Mouse (Mus musculus): ENCODE data around the gene Plxnb1. TPM values are rescaled to one million over a fixed set of nuclear protein-coding genes. Genes with fewer than 3 reads are reported as not detected.

Gene Plxnb1
- polyA plus RNA-seq, 1 experiment from 2014 or later, result 15.8 TPM

- Histone ChIP-seq H3K4me3 (ENCODE audit: low read depth, low read length) (no peak overlapping the region), H3K9me3 (ENCODE audit: control insufficient read depth, low read depth, low read length) (no peaks in the 10 kb centered on the region), H3K27ac (ENCODE audit: low read length) (no peak overlapping the region), H3K4me1 (ENCODE audit: control insufficient read depth, insufficient read depth, low read length) (peaks cover 7% of the 10 kb centered on the region; the same call in 1 of the 2 replicates), H3K4me2 (replicated peaks; ENCODE audit: low read depth, low read length) (no peak overlapping the region), H3K27me3 (ENCODE audit: control insufficient read depth, insufficient read depth, low read length) (no peaks in the 10 kb centered on the region), H3K9ac (replicated peaks; ENCODE audit: low read depth, low read length) (no peak overlapping the region), H3K36me3 (ENCODE audit: control insufficient read depth, insufficient read depth, low read length) (peaks cover 7% of the 10 kb centered on the region)
- no peak for ATAC-seq (ENCODE audit: insufficient number of reproducible peaks, insufficient read depth, low FRiP score, low read depth)
- 91% methylated on average over 9 of the region's 9 CpGs for WGBS
Measured at GRCm38 (mm10) chr9:109052490-109053260, 42.5 kb upstream of the Plxnb1 start.

- H3K36me3 ChIP-seq (ENCODE audit: control insufficient read depth, insufficient read depth, low read length), result peaks cover 14% of the 10 kb centered on the region
- H3K9ac ChIP-seq (replicated peaks; ENCODE audit: low read depth, low read length), result no peak overlapping the region
- 84% methylated on average over 3 of the region's 3 CpGs for WGBS
- no peak overlapping the region for H3K4me2 ChIP-seq (replicated peaks; ENCODE audit: low read depth, low read length)
- H3K27me3 ChIP-seq (ENCODE audit: control insufficient read depth, insufficient read depth, low read length), result no peaks in the 10 kb centered on the region
- H3K27ac ChIP-seq (ENCODE audit: low read length), result no peak overlapping the region
- H3K4me3 ChIP-seq (ENCODE audit: low read depth, low read length), result no peak overlapping the region
- peaks cover 7% of the 10 kb centered on the region; the same call in 1 of the 2 replicates for H3K4me1 ChIP-seq (ENCODE audit: control insufficient read depth, insufficient read depth, low read length)
- no peak for ATAC-seq (ENCODE audit: insufficient number of reproducible peaks, insufficient read depth, low FRiP score, low read depth)
- no peaks in the 10 kb centered on the region for H3K9me3 ChIP-seq (ENCODE audit: control insufficient read depth, low read depth, low read length)
Measured at GRCm38 (mm10) chr9:109053366-109053765, 41.8 kb upstream of the Plxnb1 start.

DNA sequence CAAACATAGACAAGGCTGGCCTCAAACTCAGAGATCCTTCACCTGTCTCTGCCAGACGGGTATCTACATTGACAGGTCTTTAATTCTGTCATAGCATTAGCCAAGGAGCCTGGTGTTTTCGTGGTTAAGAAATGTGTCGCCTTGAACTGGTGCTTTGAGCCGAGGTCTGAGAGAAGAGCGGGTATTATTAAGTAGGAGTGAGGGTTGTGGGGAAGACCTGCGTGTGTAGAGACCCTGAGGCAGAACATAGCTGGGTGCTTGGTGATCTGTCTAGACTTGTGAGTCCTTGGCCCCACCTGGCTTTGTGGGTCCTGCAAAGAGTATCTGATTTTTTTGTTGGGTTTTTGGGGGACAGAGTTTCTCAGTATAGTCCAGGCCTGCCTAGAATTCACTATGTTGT is 41.3 kb upstream of the Plxnb1 start:
- Histone ChIP-seq H3K27me3 (ENCODE audit: control insufficient read depth, insufficient read depth, low read length) (no peaks in the 10 kb centered on the region), H3K36me3 (ENCODE audit: control insufficient read depth, insufficient read depth, low read length) (peaks cover 17% of the 10 kb centered on the region), H3K9ac (replicated peaks; ENCODE audit: low read depth, low read length) (no peak overlapping the region), H3K27ac (ENCODE audit: low read length) (no peak overlapping the region; the same call in 1 of the 2 replicates), H3K4me1 (ENCODE audit: control insufficient read depth, insufficient read depth, low read length) (peaks cover 8% of the 10 kb centered on the region; the same call in 1 of the 2 replicates), H3K9me3 (ENCODE audit: control insufficient read depth, low read depth, low read length) (no peaks in the 10 kb centered on the region), H3K4me3 (ENCODE audit: low read depth, low read length) (no peak overlapping the region), H3K4me2 (replicated peaks; ENCODE audit: low read depth, low read length) (no peak overlapping the region)
- no peak for ATAC-seq (ENCODE audit: insufficient number of reproducible peaks, insufficient read depth, low FRiP score, low read depth)
- whole genome bisulfite sequencing, result 66% methylated on average over 6 of the region's 6 CpGs

- 6% methylated on average over 7 of the region's 7 CpGs for WGBS
Measured at GRCm38 (mm10) chr9:109054712-109055111, 40.5 kb upstream of the Plxnb1 start.

DNA sequence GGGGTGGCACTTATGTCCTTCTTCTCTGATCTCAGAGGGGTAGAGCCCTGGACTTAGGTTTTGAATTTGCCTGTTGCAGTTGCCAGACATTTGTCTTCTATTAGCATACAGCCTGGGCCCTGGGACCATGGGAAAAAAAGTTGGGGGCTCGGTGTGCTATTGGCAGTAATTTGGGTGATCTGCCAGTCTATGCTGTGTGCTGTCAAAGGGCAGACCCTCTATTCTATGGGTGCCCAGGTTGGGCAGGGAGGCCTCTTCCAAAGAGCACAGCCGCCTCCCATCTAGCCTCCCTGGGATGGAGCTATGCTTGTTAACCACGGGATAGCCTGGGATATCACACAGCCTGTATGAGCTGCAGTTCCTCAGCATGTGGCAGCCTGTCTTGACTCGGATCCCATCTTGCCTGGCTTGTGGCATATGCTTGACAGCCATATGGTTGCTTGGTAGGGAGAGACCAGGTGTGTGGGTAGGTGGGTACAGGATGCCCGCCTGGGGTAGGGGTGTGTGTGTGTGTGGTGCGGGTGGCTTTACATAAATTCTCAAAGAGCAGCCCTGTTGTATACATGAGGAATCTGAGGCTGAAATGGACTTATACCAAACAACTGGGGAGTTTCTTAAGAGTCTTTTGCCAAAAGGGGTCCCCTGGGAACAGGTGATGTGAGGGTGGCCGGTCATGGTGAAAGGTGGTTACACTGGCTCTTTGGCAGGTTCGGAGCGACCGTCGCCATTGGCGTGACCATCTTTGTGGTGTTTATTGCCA is 39.7 kb upstream of the Plxnb1 start:
- H3K4me1 ChIP-seq (ENCODE audit: control insufficient read depth, insufficient read depth, low read length), result peaks cover 10% of the 10 kb centered on the region; the same call in 1 of the 2 replicates
- WGBS, result 91% methylated on average over 12 of the region's 12 CpGs
- peak overlapping the region; percentile 40 for H3K4me2 ChIP-seq (replicated peaks; ENCODE audit: low read depth, low read length)
- no peak overlapping the region; the same call in 1 of the 2 replicates for H3K9ac ChIP-seq (replicated peaks; ENCODE audit: low read depth, low read length)
- no peak for ATAC-seq (ENCODE audit: insufficient number of reproducible peaks, insufficient read depth, low FRiP score, low read depth)
- peak overlapping the region; percentile 75; the same call in 1 of the 2 replicates for H3K27ac ChIP-seq (ENCODE audit: low read length)
- peaks cover 18% of the 10 kb centered on the region for H3K36me3 ChIP-seq (ENCODE audit: control insufficient read depth, insufficient read depth, low read length)
- H3K9me3 ChIP-seq (ENCODE audit: control insufficient read depth, low read depth, low read length), result no peaks in the 10 kb centered on the region
- H3K4me3 ChIP-seq (ENCODE audit: low read depth, low read length), result peak overlapping the region; percentile 22
- H3K27me3 ChIP-seq (ENCODE audit: control insufficient read depth, insufficient read depth, low read length), result no peaks in the 10 kb centered on the region

More at GRCm38 (mm10) chr9:109054712-109055111, 40.5 kb upstream of the Plxnb1 start:
- H3K4me2 ChIP-seq (replicated peaks; ENCODE audit: low read depth, low read length), result peak overlapping the region; percentile 40
- peaks cover 10% of the 10 kb centered on the region; the same call in 1 of the 2 replicates for H3K4me1 ChIP-seq (ENCODE audit: control insufficient read depth, insufficient read depth, low read length)
- peak overlapping the region; percentile 75; the same call in 1 of the 2 replicates for H3K27ac ChIP-seq (ENCODE audit: low read length)
- ATAC-seq (ENCODE audit: insufficient number of reproducible peaks, insufficient read depth, low FRiP score, low read depth), result peak; percentile 83
- H3K4me3 ChIP-seq (ENCODE audit: low read depth, low read length), result peak overlapping the region; percentile 22
- no peaks in the 10 kb centered on the region for H3K27me3 ChIP-seq (ENCODE audit: control insufficient read depth, insufficient read depth, low read length)
- H3K36me3 ChIP-seq (ENCODE audit: control insufficient read depth, insufficient read depth, low read length), result peaks cover 17% of the 10 kb centered on the region
- no peaks in the 10 kb centered on the region for H3K9me3 ChIP-seq (ENCODE audit: control insufficient read depth, low read depth, low read length)
- H3K9ac ChIP-seq (replicated peaks; ENCODE audit: low read depth, low read length), result no peak overlapping the region; the same call in 1 of the 2 replicates

GRCm38 (mm10) chr9:109056081-109056690 is 39.0 kb upstream of the Plxnb1 start:
- peaks cover 10% of the 10 kb centered on the region; the same call in 1 of the 2 replicates for H3K4me1 ChIP-seq (ENCODE audit: control insufficient read depth, insufficient read depth, low read length)
- H3K27me3 ChIP-seq (ENCODE audit: control insufficient read depth, insufficient read depth, low read length), result no peaks in the 10 kb centered on the region
- WGBS, result 91% methylated on average over 17 of the region's 17 CpGs
- H3K36me3 ChIP-seq (ENCODE audit: control insufficient read depth, insufficient read depth, low read length), result peaks cover 23% of the 10 kb centered on the region
- H3K9ac ChIP-seq (replicated peaks; ENCODE audit: low read depth, low read length), result no peak overlapping the region
- no peak overlapping the region for H3K4me2 ChIP-seq (replicated peaks; ENCODE audit: low read depth, low read length)
- no peaks in the 10 kb centered on the region for H3K9me3 ChIP-seq (ENCODE audit: control insufficient read depth, low read depth, low read length)
- no peak overlapping the region for H3K27ac ChIP-seq (ENCODE audit: low read length)
- H3K4me3 ChIP-seq (ENCODE audit: low read depth, low read length), result no peak overlapping the region
- ATAC-seq (ENCODE audit: insufficient number of reproducible peaks, insufficient read depth, low FRiP score, low read depth), result no peak

DNA sequence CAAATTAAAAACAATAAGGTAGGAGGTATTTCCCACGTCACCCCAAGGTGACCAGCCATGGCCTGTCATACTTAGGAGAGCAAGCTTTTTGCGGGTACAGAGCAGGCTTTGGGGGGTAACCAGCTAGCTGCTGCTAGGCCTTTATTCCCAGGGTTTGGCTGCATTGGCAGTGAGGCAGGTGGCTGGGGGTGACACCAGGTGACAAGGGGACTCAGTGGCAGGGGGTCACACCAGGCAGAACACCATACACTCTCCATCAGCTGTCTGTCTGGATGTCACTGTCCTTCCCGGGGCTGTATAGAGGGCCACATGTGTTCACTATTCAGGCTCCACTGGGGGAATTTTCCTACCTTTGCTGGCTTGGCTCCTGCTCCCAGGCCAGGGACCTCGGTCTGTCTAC is 38.3 kb upstream of the Plxnb1 start:
- Histone ChIP-seq H3K4me1 (ENCODE audit: control insufficient read depth, insufficient read depth, low read length) (peaks cover 10% of the 10 kb centered on the region; the same call in 1 of the 2 replicates), H3K36me3 (ENCODE audit: control insufficient read depth, insufficient read depth, low read length) (peaks cover 23% of the 10 kb centered on the region), H3K27me3 (ENCODE audit: control insufficient read depth, insufficient read depth, low read length) (no peaks in the 10 kb centered on the region), H3K4me3 (ENCODE audit: low read depth, low read length) (no peak overlapping the region), H3K27ac (ENCODE audit: low read length) (no peak overlapping the region), H3K9me3 (ENCODE audit: control insufficient read depth, low read depth, low read length) (no peaks in the 10 kb centered on the region), H3K4me2 (replicated peaks; ENCODE audit: low read depth, low read length) (no peak overlapping the region), H3K9ac (replicated peaks; ENCODE audit: low read depth, low read length) (no peak overlapping the region)
- WGBS, result 83% methylated on average over 4 of the region's 4 CpGs
- no peak for ATAC-seq (ENCODE audit: insufficient number of reproducible peaks, insufficient read depth, low FRiP score, low read depth)

GRCm38 (mm10) chr9:109057543-109057942 is 37.6 kb upstream of the Plxnb1 start:
- Histone ChIP-seq H3K36me3 (ENCODE audit: control insufficient read depth, insufficient read depth, low read length) (peaks cover 27% of the 10 kb centered on the region), H3K9me3 (ENCODE audit: control insufficient read depth, low read depth, low read length) (no peaks in the 10 kb centered on the region), H3K4me3 (ENCODE audit: low read depth, low read length) (no peak overlapping the region), H3K9ac (replicated peaks; ENCODE audit: low read depth, low read length) (no peak overlapping the region), H3K4me1 (ENCODE audit: control insufficient read depth, insufficient read depth, low read length) (peaks cover 10% of the 10 kb centered on the region; the same call in 1 of the 2 replicates), H3K27ac (ENCODE audit: low read length) (no peak overlapping the region), H3K4me2 (replicated peaks; ENCODE audit: low read depth, low read length) (no peak overlapping the region), H3K27me3 (ENCODE audit: control insufficient read depth, insufficient read depth, low read length) (no peaks in the 10 kb centered on the region)
- 94% methylated on average over 5 of the region's 5 CpGs for WGBS
- no peak for ATAC-seq (ENCODE audit: insufficient number of reproducible peaks, insufficient read depth, low FRiP score, low read depth)

Data from stomach, embryonic 14.5 days (tissue).